In the genomic region with DNA sequence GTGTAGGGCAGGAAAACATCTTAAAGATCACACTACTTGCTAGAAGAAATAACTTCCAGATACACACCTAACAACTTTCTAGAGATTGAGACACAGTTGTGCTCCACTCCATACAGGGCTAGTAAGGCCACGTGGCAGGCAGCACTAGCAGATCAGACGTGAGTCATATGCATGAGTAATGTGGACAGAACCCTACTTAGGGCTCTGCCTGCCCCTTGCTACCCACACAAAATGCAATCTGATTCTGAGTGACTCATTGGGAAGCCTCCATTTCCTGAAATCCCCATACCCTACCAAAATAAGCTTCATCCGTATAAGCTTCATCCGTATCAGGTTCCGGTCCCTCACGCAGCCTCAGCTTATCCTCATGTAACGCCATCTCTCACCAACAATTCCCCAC, we compare ENCODE assay signal across 15 mouse cellular contexts. TPM values are rescaled to one million over a fixed set of nuclear protein-coding genes. Genes with fewer than 3 reads are reported as not detected.
DNase-seq lines count a peak whose midpoint lies in the region; ATAC-seq and TF ChIP-seq lines count a peak whose summit lies in the region.
"Had no signal": no experiment of that assay in that cellular context is flagged by ENCODE, and none has a peak within 500 bp of the region (broad histone marks: within the 10 kb centered on the region; RNA-seq: fewer than 3 reads in every experiment).

No protein-coding gene starts in this region.

- H3K9ac ChIP-seq in stomach, postnatal 0 days (ENCODE audit: low read length): no peak overlapping the region
- H3K9ac ChIP-seq in hindbrain, embryonic 14.5 days: no peak overlapping the region
- H3K9ac ChIP-seq: hindbrain, embryonic 12.5 days; kidney, embryonic 15.5 days; neural tube, embryonic 12.5 days had no signal

- no peak for DNase-seq in frontal cortex, postnatal 14 days (ENCODE audit: low spot score in 2 of 2)
- peak; percentile 69 for DNase-seq in right cerebral cortex, adult 18-20 months
- no peak for DNase-seq in right cerebral cortex, postnatal 14 days
- DNase-seq in adrenal gland, postnatal 36 days: peak; percentile 67 to 75
- DNase-seq in stomach, postnatal 0 days (ENCODE audit: low spot score): peak; percentile 59
- no peak for DNase-seq in spleen, adult 18-20 months
- DNase-seq in hindbrain, embryonic 14.5 days (ENCODE audit: low spot score): no peak

- H3K27me3 ChIP-seq in stomach, postnatal 0 days (ENCODE audit: control insufficient read depth, insufficient read depth, low read length): no peaks in the 10 kb centered on the region
- no peaks in the 10 kb centered on the region for H3K27me3 ChIP-seq in hindbrain, embryonic 14.5 days (ENCODE audit: control insufficient read depth, insufficient read depth, low read length)
- H3K27me3 ChIP-seq: hindbrain, embryonic 12.5 days; kidney, embryonic 15.5 days; neural tube, embryonic 12.5 days had no signal

- 67% methylated on average over 7 of the region's 7 CpGs for WGBS in stomach, postnatal 0 days
- WGBS in hindbrain, embryonic 14.5 days: 94% methylated on average over 7 of the region's 7 CpGs

- no peak overlapping the region for H3K4me3 ChIP-seq in stomach, postnatal 0 days (ENCODE audit: low read depth, low read length)
- no peak overlapping the region for H3K4me3 ChIP-seq in hindbrain, embryonic 14.5 days (replicated peaks; ENCODE audit: low read length)
- H3K4me3 ChIP-seq: hindbrain, embryonic 12.5 days; kidney, embryonic 15.5 days; midbrain, embryonic 10.5 days; neural tube, embryonic 12.5 days had no signal

- TF ChIP-seq CTCF in stomach, postnatal 0 days (IDR thresholded peaks at IDR 0.05; ENCODE audit: low read depth): no peak

- no peaks in the 10 kb centered on the region for H3K9me3 ChIP-seq in stomach, postnatal 0 days (ENCODE audit: control insufficient read depth, low read length)
- H3K9me3 ChIP-seq in hindbrain, embryonic 14.5 days (ENCODE audit: control insufficient read depth, low read length): no peaks in the 10 kb centered on the region
- H3K9me3 ChIP-seq: hindbrain, embryonic 12.5 days; kidney, embryonic 15.5 days; midbrain, embryonic 10.5 days; neural tube, embryonic 12.5 days had no signal

- no peak overlapping the region for H3K4me2 ChIP-seq in stomach, postnatal 0 days (replicated peaks; ENCODE audit: low read depth)
- no peak overlapping the region for H3K4me2 ChIP-seq in hindbrain, embryonic 14.5 days (replicated peaks)
- H3K4me2 ChIP-seq: heart, embryonic 11.5 days; hindbrain, embryonic 12.5 days; kidney, embryonic 15.5 days; neural tube, embryonic 12.5 days had no signal

- ATAC-seq in frontal cortex, adult (ENCODE audit: low TSS enrichment): peak; percentile 87
- peak; percentile 97 for ATAC-seq in stomach, postnatal 0 days (ENCODE audit: low FRiP score, low TSS enrichment)
- no peak for ATAC-seq in hindbrain, embryonic 14.5 days (ENCODE audit: low FRiP score)

- TF ChIP-seq EP300 in stomach, postnatal 0 days (optimal IDR thresholded peaks at IDR 0.05): no peak

- 0 out of 2 replicates have a peak, but pooled peaks cover 2% of the 10 kb centered on the region for H3K4me1 ChIP-seq in stomach, postnatal 0 days (replicated peaks; ENCODE audit: control insufficient read depth, insufficient read depth)
- H3K4me1 ChIP-seq in hindbrain, embryonic 14.5 days (replicated peaks; ENCODE audit: control insufficient read depth, insufficient read depth, low read length): no peaks in the 10 kb centered on the region
- H3K4me1 ChIP-seq: midbrain, embryonic 10.5 days; neural tube, embryonic 12.5 days had no signal

- peaks cover 6% of the 10 kb centered on the region for H3K36me3 ChIP-seq in stomach, postnatal 0 days (ENCODE audit: control insufficient read depth, insufficient read depth, low read length)
- no peaks in the 10 kb centered on the region for H3K36me3 ChIP-seq in hindbrain, embryonic 14.5 days (replicated peaks; ENCODE audit: control insufficient read depth, insufficient read depth)
- H3K36me3 ChIP-seq: hindbrain, embryonic 12.5 days; midbrain, embryonic 10.5 days; neural tube, embryonic 12.5 days had no signal

- no peak overlapping the region for H3K27ac ChIP-seq in stomach, postnatal 0 days (replicated peaks)
- H3K27ac ChIP-seq in hindbrain, embryonic 14.5 days: no peak overlapping the region
- H3K27ac ChIP-seq: hindbrain, embryonic 12.5 days; kidney, embryonic 15.5 days; midbrain, embryonic 10.5 days; neural tube, embryonic 12.5 days had no signal

RNA-seq across cellular contexts. Expression of gene Anxa5, which starts 8.1 kb away (rescaled TPM):
- total RNA-seq in adrenal gland, postnatal 36 days (2021): 100 to 1,000 TPM; 585 to 650 TPM
- polyA plus RNA-seq in stomach, postnatal 0 days (2015; fragmentation: Nextera tagmentation; extraction: Ambion mirVana): 168 and 186 TPM in 2 replicates
- 64.9 and 75.8 TPM in 2 replicates for polyA plus RNA-seq in hindbrain, embryonic 14.5 days (2014; fragmentation: Nextera tagmentation; extraction: Ambion mirVana)

RNA-seq across cellular contexts. Expression of gene 1810062G17Rik, which starts 8.1 kb away (rescaled TPM):
- 1 to 10 TPM in 1 of 2 experiments, under 1 TPM in 1; 0.79 to 2.5 TPM for total RNA-seq in adrenal gland, postnatal 36 days (2021)
- polyA plus RNA-seq in stomach, postnatal 0 days (2015; fragmentation: Nextera tagmentation; extraction: Ambion mirVana): 3.0 and 4.0 TPM in 2 replicates
- 0.21 and 0.23 TPM in 2 replicates for polyA plus RNA-seq in hindbrain, embryonic 14.5 days (2014; fragmentation: Nextera tagmentation; extraction: Ambion mirVana)
- polyA plus RNA-seq: frontal cortex, adult 2 months had no signal

RNA-seq across cellular contexts. Expression of gene Gm11549, which starts 54.0 kb away (rescaled TPM):
- not detected for total RNA-seq in adrenal gland, postnatal 36 days (2021)
- polyA plus RNA-seq in stomach, postnatal 0 days (2015; fragmentation: Nextera tagmentation; extraction: Ambion mirVana): 0.33 and 0.34 TPM in 2 replicates
- polyA plus RNA-seq in hindbrain, embryonic 14.5 days (2014; fragmentation: Nextera tagmentation; extraction: Ambion mirVana): 0.20 and 0.35 TPM in 2 replicates
- total RNA-seq: liver, adult 2 months had no signal
- polyA plus RNA-seq: liver, adult 2 months had no signal

Comparison
In these comparisons a context has a peak if more than half of its experiments do, and no peak if none do; other contexts are left out.
1. DNase-seq: peak in right cerebral cortex, adult 18-20 months (single experiment), adrenal gland, postnatal 36 days (2 of 2) and stomach, postnatal 0 days (single experiment); none in frontal cortex, postnatal 14 days (0 of 2), right cerebral cortex, postnatal 14 days (single experiment), spleen, adult 18-20 months (0 of 2) and hindbrain, embryonic 14.5 days (single experiment).